Mouse (Mus musculus) E14TG2a.4 (cell line): ENCODE data around the gene Mfsd6l.

Experiments used
- H3K27me3 ChIP-seq: 2 replicates; pipeline ENCODE4 v1.6.1; 2014; ENCODE audit warnings: low read length, control low read depth; ENCODE audit not compliant: insufficient read depth
- H3K36me3 ChIP-seq: 2 replicates; pipeline ENCODE4 v1.6.1; 2014; ENCODE audit warnings: low read length, control low read depth; ENCODE audit not compliant: insufficient read depth
- H3K4me1 ChIP-seq: replicated peaks from 2 replicates; pipeline ENCODE4 v1.6.1; 2014; ENCODE audit warnings: low read depth, low read length, control low read depth
- H3K4me3 ChIP-seq: replicated peaks from 2 replicates; pipeline ENCODE4 v1.5.1; 2014; ENCODE audit warnings: mild to moderate bottlenecking, low read length
- H3K9me3 ChIP-seq: 2 replicates; pipeline ENCODE4 v1.6.1; 2014; ENCODE audit warnings: low read length, control low read depth
- CTCF ChIP-seq: conservative IDR thresholded peaks from 2 replicates; pipeline ENCODE4 v1.5.1; 2014; ENCODE audit warnings: low read length
- NANOG ChIP-seq: IDR thresholded peaks from 2 replicates; pipeline ENCODE4 v1.6.1; 2014; ENCODE audit warnings: borderline replicate concordance, low read length, mixed read lengths
- POU5F1 ChIP-seq: IDR thresholded peaks from 2 replicates; pipeline ENCODE4 v1.6.1; 2014; ENCODE audit warnings: low read length, borderline replicate concordance

The Mfsd6l gene

GRCm38 (mm10) chr11:68555918-68556584, at the start of gene Mfsd6l:
Gene Mfsd6l (plus strand): TSS chr11:68556186.
- Histone ChIP-seq H3K36me3 (no peaks in the 10 kb centered on the region), H3K4me3 (peak within 1 kb of the TSS; percentile 77), H3K9me3 (no peaks in the 10 kb centered on the region), H3K27me3 (peaks cover 28% of the 10 kb centered on the region), H3K4me1 (peaks cover 20% of the 10 kb centered on the region)
- TF ChIP-seq POU5F1: no peak
- TF ChIP-seq NANOG: no peak
- peak; percentile 37 for TF ChIP-seq CTCF

- Histone ChIP-seq H3K36me3 (no peaks in the 10 kb centered on the region), H3K4me3 (no peak overlapping the region), H3K4me1 (no peaks in the 10 kb centered on the region), H3K9me3 (peaks cover 9% of the 10 kb centered on the region), H3K27me3 (peaks cover 4% of the 10 kb centered on the region; the same call in 1 of the 2 replicates)
- no peak for TF ChIP-seq CTCF
- TF ChIP-seq NANOG: no peak
- no peak for TF ChIP-seq POU5F1
These were observed 48.7 kb upstream of the Mfsd6l start for GRCm38 (mm10) chr11:68507246-68507645.

GRCm38 (mm10) chr11:68508619-68509018, 47.4 kb upstream of the Mfsd6l start:
- Histone ChIP-seq H3K9me3 (peaks cover 19% of the 10 kb centered on the region), H3K36me3 (no peaks in the 10 kb centered on the region), H3K4me1 (no peaks in the 10 kb centered on the region), H3K4me3 (no peak overlapping the region), H3K27me3 (0 out of 2 replicates have a peak, but pooled peaks cover 4% of the 10 kb centered on the region)
- TF ChIP-seq NANOG (no peak), POU5F1 (no peak), CTCF (no peak)

- Histone ChIP-seq H3K4me1 (no peaks in the 10 kb centered on the region), H3K36me3 (no peaks in the 10 kb centered on the region), H3K4me3 (no peak overlapping the region), H3K9me3 (peaks cover 24% of the 10 kb centered on the region), H3K27me3 (0 out of 2 replicates have a peak, but pooled peaks cover 4% of the 10 kb centered on the region)
- TF ChIP-seq NANOG: no peak
These were observed 46.8 kb upstream of the Mfsd6l start for GRCm38 (mm10) chr11:68509194-68509593.

- peaks cover 24% of the 10 kb centered on the region for H3K9me3 ChIP-seq
- no peaks in the 10 kb centered on the region for H3K4me1 ChIP-seq
- no peaks in the 10 kb centered on the region for H3K36me3 ChIP-seq
- TF ChIP-seq POU5F1 (no peak), NANOG (no peak), CTCF (no peak)
- H3K4me3 ChIP-seq: no peak overlapping the region
- H3K27me3 ChIP-seq: no peaks in the 10 kb centered on the region
These were observed 42.0 kb upstream of the Mfsd6l start for GRCm38 (mm10) chr11:68513969-68514368.

GRCm38 (mm10) chr11:68519362-68519761, 36.6 kb upstream of the Mfsd6l start:
- Histone ChIP-seq H3K9me3 (no peaks in the 10 kb centered on the region), H3K36me3 (no peaks in the 10 kb centered on the region)

GRCm38 (mm10) chr11:68519815-68520214, 36.2 kb upstream of the Mfsd6l start:
- H3K4me1 ChIP-seq: no peaks in the 10 kb centered on the region
- no peaks in the 10 kb centered on the region; the same call in 1 of the 2 replicates for H3K27me3 ChIP-seq
- H3K4me3 ChIP-seq: no peak overlapping the region
- H3K36me3 ChIP-seq: no peaks in the 10 kb centered on the region
- TF ChIP-seq NANOG (no peak), POU5F1 (no peak), CTCF (no peak)
- H3K9me3 ChIP-seq: no peaks in the 10 kb centered on the region

More at GRCm38 (mm10) chr11:68519362-68519761, 36.6 kb upstream of the Mfsd6l start:
- Histone ChIP-seq H3K27me3 (no peaks in the 10 kb centered on the region; the same call in 1 of the 2 replicates), H3K4me3 (no peak overlapping the region), H3K4me1 (no peaks in the 10 kb centered on the region)
- TF ChIP-seq CTCF (no peak), NANOG (no peak), POU5F1 (no peak)

GRCm38 (mm10) chr11:68520439-68520838, 35.5 kb upstream of the Mfsd6l start:
- Histone ChIP-seq H3K4me1 (no peaks in the 10 kb centered on the region), H3K36me3 (no peaks in the 10 kb centered on the region), H3K4me3 (no peak overlapping the region), H3K27me3 (peaks cover 3% of the 10 kb centered on the region; the same call in 1 of the 2 replicates), H3K9me3 (no peaks in the 10 kb centered on the region)
- TF ChIP-seq CTCF: no peak
- TF ChIP-seq POU5F1: no peak
- no peak for TF ChIP-seq NANOG

GRCm38 (mm10) chr11:68521352-68521751, 34.6 kb upstream of the Mfsd6l start:
- Histone ChIP-seq H3K27me3 (peaks cover 9% of the 10 kb centered on the region; the same call in 1 of the 2 replicates), H3K4me3 (no peak overlapping the region), H3K4me1 (no peaks in the 10 kb centered on the region), H3K9me3 (no peaks in the 10 kb centered on the region), H3K36me3 (no peaks in the 10 kb centered on the region)
- TF ChIP-seq NANOG: no peak
